In genomic region chr14:14347151-14347835, GRCm38 (mm10) we compare ENCODE assay signal across 1 mouse cellular context.
TF ChIP-seq lines count a peak whose summit lies in the region.

No protein-coding gene starts in this region.

TF ChIP-seq in MEL, 35 proteins besides CTCF, POLR2A, EP300 and RAD21 (continued from another document):
- TF ChIP-seq BHLHE40 (IDR thresholded peaks at IDR 0.05; ENCODE audit: borderline replicate concordance, low read depth, low read length), result no peak
- no peak for TF ChIP-seq POLR2AphosphoS5 (IDR thresholded peaks at IDR 0.05; ENCODE audit: borderline replicate concordance, low read depth, low read length)
- TF ChIP-seq MAX (IDR thresholded peaks at IDR 0.05; ENCODE audit: low read length), result no peak
- TF ChIP-seq MYB (IDR thresholded peaks at IDR 0.05; ENCODE audit: low read depth, low read length), result no peak
- TF ChIP-seq USF1 (IDR thresholded peaks at IDR 0.05; ENCODE audit: low read depth, low read length), result no peak
- no peak for TF ChIP-seq TBP (IDR thresholded peaks at IDR 0.05; ENCODE audit: low read depth, low read length)
- no peak for TF ChIP-seq SIN3A (IDR thresholded peaks at IDR 0.05; ENCODE audit: low read length)
- TF ChIP-seq E2F4 (IDR thresholded peaks at IDR 0.05; ENCODE audit: borderline replicate concordance, low read depth, low read length), result no peak
- TF ChIP-seq NELFE (IDR thresholded peaks at IDR 0.05; ENCODE audit: low read depth, low read length), result no peak
- no peak for TF ChIP-seq MXI1 (IDR thresholded peaks at IDR 0.05; ENCODE audit: low read depth, low read length)
- no peak for TF ChIP-seq ZNF384 (IDR thresholded peaks at IDR 0.05; ENCODE audit: low read depth, low read length)
- no peak for TF ChIP-seq CHD1 (IDR thresholded peaks at IDR 0.05; ENCODE audit: low read depth, low read length)
- no peak for TF ChIP-seq ZC3H11A (IDR thresholded peaks at IDR 0.05; ENCODE audit: low read depth, low read length)
- no peak for TF ChIP-seq MYC (IDR thresholded peaks at IDR 0.05; ENCODE audit: low read depth, low read length)
- TF ChIP-seq CHD2 (IDR thresholded peaks at IDR 0.05; ENCODE audit: low read length), result no peak
- TF ChIP-seq NRF1 (IDR thresholded peaks at IDR 0.05; ENCODE audit: insufficient read depth, low read depth, low read length, poor library complexity, severe bottlenecking), result no peak
